Mouse (Mus musculus): ENCODE data around the gene Rnf44.

The Rnf44 gene

GRCm38 (mm10) chr13:54687096-54687495 is 6.6 kb downstream of the Rnf44 start:
- DNase-seq (ENCODE audit: low read depth, low spot score) = peak; percentile 81

GRCm38 (mm10) chr13:54686139-54687053 is 7.3 kb downstream of the Rnf44 start:
- peak; percentile 60 for DNase-seq (ENCODE audit: low read depth, low spot score)

GRCm38 (mm10) chr13:54685174-54685573 is 8.5 kb downstream of the Rnf44 start:
- DNase-seq (ENCODE audit: low read depth, low spot score) = peak; percentile 42

GRCm38 (mm10) chr13:54684140-54684896 is 9.4 kb downstream of the Rnf44 start:
- no peak for DNase-seq (ENCODE audit: low read depth, low spot score)

- no peak for DNase-seq (ENCODE audit: low read depth, low spot score)
Measured at GRCm38 (mm10) chr13:54683301-54683700, 10.4 kb downstream of the Rnf44 start.

- DNase-seq (ENCODE audit: low read depth, low spot score) = no peak
Measured at GRCm38 (mm10) chr13:54681291-54681690, 12.4 kb downstream of the Rnf44 start.

GRCm38 (mm10) chr13:54680184-54680853 is 13.4 kb downstream of the Rnf44 start:
- no peak for DNase-seq (ENCODE audit: low read depth, low spot score)

GRCm38 (mm10) chr13:54678263-54678662 is 15.4 kb downstream of the Rnf44 start:
- no peak for DNase-seq (ENCODE audit: low read depth, low spot score)

GRCm38 (mm10) chr13:54675895-54676590 is 17.7 kb downstream of the Rnf44 start:
- DNase-seq (ENCODE audit: low read depth, low spot score) = no peak

GRCm38 (mm10) chr13:54670491-54670890 is 23.2 kb downstream of the Rnf44 start:
- DNase-seq (ENCODE audit: low read depth, low spot score) = peak; percentile 63

- no peak for DNase-seq (ENCODE audit: low read depth, low spot score)
Measured at GRCm38 (mm10) chr13:54665062-54665461, 28.6 kb downstream of the Rnf44 start.

GRCm38 (mm10) chr13:54664509-54664908 is 29.2 kb downstream of the Rnf44 start:
- no peak for DNase-seq (ENCODE audit: low read depth, low spot score)

GRCm38 (mm10) chr13:54663999-54664398 is 29.7 kb downstream of the Rnf44 start:
- no peak for DNase-seq (ENCODE audit: low read depth, low spot score)

GRCm38 (mm10) chr13:54661358-54661757 is 32.3 kb downstream of the Rnf44 start:
- no peak for DNase-seq (ENCODE audit: low read depth, low spot score)

- DNase-seq (ENCODE audit: low read depth, low spot score) = no peak
Measured at GRCm38 (mm10) chr13:54660877-54661276, 32.8 kb downstream of the Rnf44 start.

GRCm38 (mm10) chr13:54650461-54650860 is 43.2 kb downstream of the Rnf44 start:
- no peak for DNase-seq (ENCODE audit: low read depth, low spot score)

- no peak for DNase-seq (ENCODE audit: low read depth, low spot score)
Measured at GRCm38 (mm10) chr13:54635011-54635410, 58.7 kb downstream of the Rnf44 start.

GRCm38 (mm10) chr13:54632731-54633277 is 60.9 kb downstream of the Rnf44 start:
- DNase-seq (ENCODE audit: low read depth, low spot score) = no peak
